Mouse (Mus musculus) T-helper 17 cell (primary cell): ENCODE measurements at regions not wholly inside any gene's neighbourhood (a gene's known extent, or its start where the extent isn't known, plus 50 kb on each side); places are given as distances from the start of the nearest gene placed in this dataset.

Experiments used
- in situ Hi-C, 2 experiments: fragments of 300-600 bp; cut with MboI, MseI; formaldehyde crosslinking; loops; 1 replicate in 1 of 2; 2 replicates in 1 of 2; pipeline ENCODE4 v1.15.1; 2025; ENCODE audit warnings: high pct_unique_total_duplicates in 2 of 2

- in situ Hi-C loops, result no loop called here
Measured at GRCm38 (mm10) chr15:50417641-50418040, 3467.1 kb upstream of the Gm7489 start.

DNA sequence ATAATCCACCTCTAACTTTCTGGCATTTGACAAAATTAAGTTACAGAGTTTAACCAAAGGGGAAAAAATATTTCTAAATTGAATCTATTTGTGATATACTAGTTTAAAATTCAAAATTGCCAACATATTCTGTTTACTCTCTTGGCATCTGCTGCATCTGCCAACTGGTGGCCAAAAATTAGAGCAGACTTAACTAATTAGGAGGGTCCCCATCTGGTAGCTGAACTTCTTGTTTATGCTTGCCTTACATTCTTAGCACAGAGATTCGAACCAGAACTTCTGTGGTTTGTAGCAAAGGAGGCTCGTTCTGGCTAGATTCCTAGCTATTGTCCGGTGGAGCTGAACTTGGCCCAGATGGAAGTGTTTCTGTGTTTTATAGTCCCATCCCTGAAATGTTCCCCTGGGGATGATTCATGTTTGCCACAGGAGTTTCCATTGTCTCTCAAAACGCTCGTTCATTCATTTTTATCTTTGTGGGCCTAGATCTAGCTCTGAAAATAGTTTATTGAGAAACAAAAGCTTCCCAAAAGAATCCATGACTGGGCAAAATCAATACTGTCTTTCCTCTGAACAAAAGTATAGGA is 3461.5 kb upstream of the Gm7489 start:
- in situ Hi-C loops, result no loop called here

DNA sequence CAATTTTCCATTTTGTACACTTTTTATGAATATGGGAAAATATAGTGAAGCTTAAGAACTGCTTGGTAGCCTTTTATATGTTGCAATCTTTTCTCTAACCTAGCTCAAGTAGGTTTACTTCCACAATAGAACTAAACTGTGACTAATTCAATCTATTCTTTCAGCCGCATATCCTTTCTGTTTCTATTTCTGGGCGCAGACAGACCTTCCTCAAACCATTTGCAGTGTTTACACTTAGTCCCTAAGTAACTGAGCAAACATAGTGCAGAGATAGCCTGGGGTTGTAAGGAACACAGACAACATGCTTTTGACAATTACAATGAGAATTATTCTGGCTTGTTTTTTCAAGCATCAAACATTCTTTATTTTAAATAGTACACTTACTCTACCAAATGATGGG is 3435.1 kb upstream of the Gm7489 start:
- in situ Hi-C loops, result no loop called here

GRCm38 (mm10) chr15:50472626-50473025 is 3412.1 kb upstream of the Gm7489 start:
- in situ Hi-C loops, result no loop called here

- in situ Hi-C loops, result no loop called here
Measured at GRCm38 (mm10) chr15:50498716-50499115, 3386.0 kb upstream of the Gm7489 start.

DNA sequence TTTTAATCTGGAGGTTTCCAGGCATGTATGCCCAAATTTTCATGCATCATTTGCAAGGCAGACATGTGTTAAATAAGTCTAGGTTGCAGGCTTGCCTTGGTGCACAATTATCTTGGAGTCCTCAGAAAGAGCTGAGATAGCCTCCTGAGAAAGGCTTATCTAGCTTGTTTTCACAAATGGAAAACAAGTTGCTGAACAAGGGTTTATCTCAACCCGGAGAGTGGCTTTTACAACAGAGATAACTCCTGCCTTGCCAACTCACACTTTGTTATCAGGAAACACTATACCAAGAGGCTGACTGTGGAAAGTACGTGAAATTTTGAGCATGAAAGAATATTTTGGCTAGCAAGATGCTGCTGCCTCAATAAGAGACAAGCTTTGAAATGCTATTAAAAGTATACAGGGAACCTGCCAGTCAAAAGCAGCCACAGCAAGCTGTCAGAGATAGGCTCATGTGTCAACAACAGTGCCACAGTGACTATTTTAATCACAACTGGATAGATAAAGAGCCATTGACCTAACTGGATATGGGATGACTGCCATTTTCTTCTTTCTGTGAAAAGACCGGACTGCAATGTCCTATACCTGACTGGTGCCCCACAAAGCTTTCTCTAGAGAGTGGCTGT is 3376.6 kb upstream of the Gm7489 start:
- in situ Hi-C loops, result no loop called here

DNA sequence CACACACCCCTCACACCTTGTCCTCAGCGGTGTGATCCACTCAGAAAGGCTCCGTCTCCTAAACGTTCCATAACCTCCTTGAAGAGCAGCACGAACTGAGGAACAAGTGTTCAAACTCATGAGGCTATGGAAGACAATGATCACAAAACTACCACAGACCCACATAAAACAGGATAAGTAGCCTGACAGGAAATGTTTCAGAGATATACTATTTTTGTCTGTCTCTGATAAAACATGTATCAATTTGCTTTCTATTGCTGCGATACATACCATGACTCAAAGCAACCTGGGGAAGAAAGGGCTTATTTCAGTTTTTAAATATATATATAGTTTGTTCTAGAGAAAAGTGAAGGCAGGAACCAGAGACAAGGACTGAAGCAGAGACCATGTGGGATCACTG is 3371.7 kb upstream of the Gm7489 start:
- in situ Hi-C loops, result no loop called here

- in situ Hi-C loops, result loop anchor here in 1 of 2 experiments (10.0 kb wide), 1 partner anchor 980 kb away; no protein-coding TSS in a partner anchor
Measured at GRCm38 (mm10) chr15:50524841-50525240, 3359.9 kb upstream of the Gm7489 start.

DNA sequence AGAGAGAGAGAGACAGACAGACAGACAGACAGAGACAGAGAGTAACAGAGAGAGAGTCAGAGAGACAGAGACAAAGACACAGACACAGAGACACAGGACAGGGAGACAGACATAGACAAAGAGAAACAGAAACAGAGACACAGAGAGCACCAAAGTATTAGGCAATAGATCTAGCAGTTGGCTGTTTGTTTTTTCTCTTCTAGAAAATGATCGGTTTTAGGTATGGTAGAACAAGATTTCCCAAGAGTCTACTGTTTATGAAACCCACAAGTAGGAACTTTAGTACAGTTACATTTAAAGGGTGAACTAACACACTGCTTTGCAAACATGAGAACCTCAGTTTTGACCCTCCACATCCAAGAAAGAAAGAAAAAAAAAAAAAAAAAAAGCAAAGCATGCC is 3350.2 kb upstream of the Gm7489 start:
- in situ Hi-C loops, result loop anchor here in 1 of 2 experiments (5.0 kb wide), 1 partner anchor 52 kb away; no protein-coding TSS in a partner anchor

- in situ Hi-C loops, result no loop called here
Measured at GRCm38 (mm10) chr15:50563611-50564010, 3321.1 kb upstream of the Gm7489 start.

- in situ Hi-C loops, result loop anchor here in 1 of 2 experiments (25.0 kb wide), 1 partner anchor 1006 kb away; no protein-coding TSS in a partner anchor
Measured at GRCm38 (mm10) chr15:50580811-50581210, 3303.9 kb upstream of the Gm7489 start.

DNA sequence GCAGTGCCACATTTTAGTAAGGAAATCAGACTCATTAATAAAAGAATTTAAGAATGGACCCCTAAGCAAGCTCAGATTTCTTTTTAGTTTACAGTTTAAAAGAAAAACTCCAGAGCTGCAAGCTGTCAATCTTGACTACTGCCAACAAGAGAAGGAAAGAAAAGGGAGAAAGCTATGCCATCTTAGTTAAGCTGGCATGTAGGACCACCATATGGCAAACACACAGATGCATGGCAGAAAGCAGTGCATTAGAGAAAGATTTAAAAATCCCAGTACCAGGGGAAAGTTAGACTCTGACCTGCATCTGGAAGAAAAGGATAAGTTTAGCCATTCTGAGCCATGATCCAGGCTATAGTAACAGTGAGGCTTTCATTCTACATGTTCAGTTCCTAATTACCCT is 3300.8 kb upstream of the Gm7489 start:
- in situ Hi-C loops, result loop anchor here in 1 of 2 experiments (25.0 kb wide), 1 partner anchor 1003 kb away; no protein-coding TSS in a partner anchor

DNA sequence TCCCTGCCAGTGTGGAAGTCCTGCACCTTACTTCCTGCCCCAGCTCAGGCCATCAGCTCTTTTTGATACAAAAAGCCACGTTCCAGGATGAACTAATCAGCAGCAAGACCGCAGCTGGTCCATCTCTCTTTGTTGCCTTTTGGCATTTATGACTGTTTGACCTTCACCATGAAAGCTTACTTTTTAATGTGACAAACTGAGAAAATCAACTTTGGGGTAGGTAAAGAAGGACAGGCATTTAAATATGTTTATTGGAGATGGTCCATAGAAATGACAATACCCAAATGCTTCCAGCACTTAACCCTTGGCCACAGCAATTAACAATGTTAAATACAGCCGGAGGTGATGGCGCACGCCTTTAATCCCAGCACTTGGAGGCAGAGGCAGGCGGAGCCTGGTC is 3299.2 kb upstream of the Gm7489 start:
- in situ Hi-C loops, result loop anchor here in 1 of 2 experiments (25.0 kb wide), 1 partner anchor 1002 kb away; no protein-coding TSS in a partner anchor
